Mouse (Mus musculus) spleen, adult 2 months (tissue): Measurements from ENCODE around the gene Sh2d3c.

Source experiments
- CTCF ChIP-seq: fragments of 200-500 bp; IDR thresholded peaks from 2 replicates; pipeline ENCODE4 v1.5.1; 2011; ENCODE audit warnings: mild to moderate bottlenecking, inconsistent platforms; ENCODE audit not compliant: insufficient read depth, insufficient read length, insufficient replicate concordance; ENCODE audit errors: extremely low read depth
- POLR2A ChIP-seq: fragments of 200-500 bp; IDR thresholded peaks from 2 replicates; pipeline ENCODE4 v1.6.1; 2011; ENCODE audit warnings: low read depth, low read length, inconsistent platforms

DNA sequence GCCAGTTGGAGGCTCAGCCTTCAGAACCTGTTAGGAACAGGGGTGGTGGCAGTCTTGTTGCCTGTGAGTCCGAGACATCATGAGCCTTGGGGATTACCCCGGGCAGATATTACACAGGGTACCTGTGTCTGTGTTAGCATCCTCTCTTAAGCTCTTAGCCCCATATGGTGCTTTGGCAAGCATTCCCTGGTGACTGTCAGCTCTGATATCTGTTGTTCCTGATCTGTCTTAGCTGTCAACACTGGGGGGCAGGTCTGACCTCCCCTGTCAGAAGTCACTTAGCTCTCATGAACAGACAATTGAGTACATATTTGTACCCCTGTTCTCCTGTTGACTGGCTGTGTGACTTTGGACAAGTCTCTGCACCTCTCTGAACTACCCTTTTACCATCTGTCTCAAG, 38.1 kb downstream of the Sh2d3c start:
- TF ChIP-seq POLR2A (no peak), CTCF (no peak)
